ENCODE assay signal across 8 mouse cellular contexts in genomic region chr7:125551766-125552709, GRCm38 (mm10). TPM values are rescaled to one million over a fixed set of nuclear protein-coding genes. Genes with fewer than 3 reads are reported as not detected.
A peak's percentile ranks its signal among the peaks of the same experiment; 100 is the strongest.
DNase-seq lines count a peak whose midpoint lies in the region; ATAC-seq and TF ChIP-seq lines count a peak whose summit lies in the region.

Gene Il4ra, plus strand, starts transcription at chr7:125552120.

- 2% methylated on average over 52 of the region's 52 CpGs for WGBS in forebrain, embryonic 14.5 days
- WGBS in lung, adult 2 months: under 1% methylated on average over 52 of the region's 52 CpGs
- 2% methylated on average over 52 of the region's 52 CpGs for WGBS in neural tube, embryonic 15.5 days

- H3K4me2 ChIP-seq in forebrain, embryonic 14.5 days (ENCODE audit: low read length): peak within 1 kb of the TSS; percentile 89
- H3K4me2 ChIP-seq in neural tube, embryonic 15.5 days: peak within 1 kb of the TSS; percentile 83

- intact Hi-C loops in heart, postnatal 10 days (cut with DNase I): loop anchor here (1.0 to 10.0 kb wide), 4 partner anchors 29 to 543 kb away; partner anchors contain the start of gene Nsmce1

- H3K36me3 ChIP-seq in G1E (replicated peaks): peaks cover 21% of the 10 kb centered on the region
- no peaks in the 10 kb centered on the region for H3K36me3 ChIP-seq in forebrain, embryonic 14.5 days (ENCODE audit: control insufficient read depth, insufficient read depth, low read length)
- H3K36me3 ChIP-seq in neural tube, embryonic 15.5 days: no peaks in the 10 kb centered on the region

- peak; percentile 69 for ATAC-seq in G1E (ENCODE audit: extremely low read depth, insufficient number of reproducible peaks, low FRiP score, poor library complexity, severe bottlenecking)
- ATAC-seq in forebrain, embryonic 14.5 days: peak; percentile 94
- peak; percentile 86 for ATAC-seq in neural tube, embryonic 15.5 days (ENCODE audit: low FRiP score)

- peak within 1 kb of the TSS; percentile 85 for H3K4me3 ChIP-seq in G1E (ENCODE audit: low read depth, low read length)
- H3K4me3 ChIP-seq in forebrain, embryonic 14.5 days (ENCODE audit: low read depth, low read length): peak within 1 kb of the TSS; percentile 43
- H3K4me3 ChIP-seq in lung, adult 2 months (replicated peaks; ENCODE audit: extremely low read depth, low read depth, low read length): peak within 1 kb of the TSS; percentile 95
- H3K4me3 ChIP-seq in neural tube, embryonic 15.5 days (replicated peaks): peak within 1 kb of the TSS; percentile 47

- DNase-seq in G1E (ENCODE audit: low spot score): peak; percentile 81
- DNase-seq in cerebellum, adult 11 months: peak; percentile 34
- DNase-seq in forebrain, embryonic 14.5 days (ENCODE audit: low spot score): peak; percentile 80
- DNase-seq in heart, postnatal 10 days: peak; percentile 92 to 95
- DNase-seq in kidney, postnatal 4 days: peak; percentile 92 to 95
- peak; percentile 90 for DNase-seq in lung, adult 2 months
- DNase-seq in testis, postnatal 10 days (ENCODE audit: low spot score): peak; percentile 87

- H3K27ac ChIP-seq in forebrain, embryonic 14.5 days (ENCODE audit: low read depth, low read length): no peak within 1 kb of the TSS
- no peak within 1 kb of the TSS for H3K27ac ChIP-seq in neural tube, embryonic 15.5 days (replicated peaks)

- H3K9me3 ChIP-seq in G1E (replicated peaks): no peaks in the 10 kb centered on the region
- no peaks in the 10 kb centered on the region for H3K9me3 ChIP-seq in forebrain, embryonic 14.5 days (replicated peaks; ENCODE audit: control insufficient read depth, low read length)
- H3K9me3 ChIP-seq in neural tube, embryonic 15.5 days (replicated peaks): no peaks in the 10 kb centered on the region

- H3K27me3 ChIP-seq in G1E (ENCODE audit: insufficient read depth, low read length): peaks cover 2% of the 10 kb centered on the region; the same call in 1 of the 2 replicates
- H3K27me3 ChIP-seq in forebrain, embryonic 14.5 days (replicated peaks; ENCODE audit: control insufficient read depth, insufficient read depth, low read length): 0 out of 2 replicates have a peak, but pooled peaks cover 20% of the 10 kb centered on the region
- H3K27me3 ChIP-seq in neural tube, embryonic 15.5 days (replicated peaks): peaks cover 10% of the 10 kb centered on the region; the same call in 1 of the 2 replicates

- no peak for TF ChIP-seq CTCF in G1E (IDR thresholded peaks at IDR 0.05; ENCODE audit: low read depth, low read length)
- no peak for TF ChIP-seq CTCF in lung, adult 2 months (IDR thresholded peaks at IDR 0.05; ENCODE audit: insufficient read depth, low read length)

- H3K9ac ChIP-seq in forebrain, embryonic 14.5 days (ENCODE audit: low read length): peak within 1 kb of the TSS; percentile 67
- peak within 1 kb of the TSS; percentile 44 for H3K9ac ChIP-seq in neural tube, embryonic 15.5 days (replicated peaks)

- peak; percentile 93 for TF ChIP-seq POLR2A in lung, adult 2 months (IDR thresholded peaks at IDR 0.05; ENCODE audit: borderline replicate concordance, extremely low read depth, low read depth, low read length)

- H3K4me1 ChIP-seq in G1E (ENCODE audit: insufficient read depth, low read depth, low read length): peaks cover 77% of the 10 kb centered on the region
- peaks cover 7% of the 10 kb centered on the region for H3K4me1 ChIP-seq in forebrain, embryonic 14.5 days (ENCODE audit: control insufficient read depth, insufficient read depth, low read length)
- peaks cover 23% of the 10 kb centered on the region for H3K4me1 ChIP-seq in lung, adult 2 months (ENCODE audit: control insufficient read depth, insufficient read depth, low read length)
- peaks cover 24% of the 10 kb centered on the region for H3K4me1 ChIP-seq in neural tube, embryonic 15.5 days

RNA-seq across cellular contexts. Expression of gene Il4ra, which starts in this region (rescaled TPM):
- total RNA-seq in G1E (2014; fragmentation: Nextera tagmentation) (21.1 and 23.5 TPM in 2 replicates), G1E (2017) (35.8 and 38.4 TPM in 2 replicates)
- 25.9 and 27.8 TPM in 2 replicates for polyA plus RNA-seq in G1E (2012)
- 1.1 and 2.5 TPM in 2 replicates for polyA plus RNA-seq in forebrain, embryonic 14.5 days (2014; fragmentation: Nextera tagmentation; extraction: Ambion mirVana)
- 10 to 100 TPM; 25.1 to 29.6 TPM for total RNA-seq in heart, postnatal 10 days (2021)
- 75.3 and 85.2 TPM in 2 replicates for polyA plus RNA-seq in lung, adult 2 months (2012; rRNA removed)
- 5.3 and 7.1 TPM in 2 replicates for polyA plus RNA-seq in neural tube, embryonic 15.5 days (2015; fragmentation: Nextera tagmentation; extraction: Ambion mirVana)

Comparison
In these comparisons a context has a peak if more than half of its experiments do, and no peak if none do; other contexts are left out.
1. DNase-seq: peak in every context shown above with its lines; median percentile 94 in heart, postnatal 10 days; 94 in kidney, postnatal 4 days; 90 in lung, adult 2 months; 87 in testis, postnatal 10 days; 81 in G1E; 80 in forebrain, embryonic 14.5 days; 34 in cerebellum, adult 11 months.
2. H3K4me3 ChIP-seq: peak in every context shown above with its lines; median percentile 95 in lung, adult 2 months; 85 in G1E; 47 in neural tube, embryonic 15.5 days; 43 in forebrain, embryonic 14.5 days.